Mouse (Mus musculus): ENCODE measurements around the gene Fgf13.

Fgf13 gene

DNA sequence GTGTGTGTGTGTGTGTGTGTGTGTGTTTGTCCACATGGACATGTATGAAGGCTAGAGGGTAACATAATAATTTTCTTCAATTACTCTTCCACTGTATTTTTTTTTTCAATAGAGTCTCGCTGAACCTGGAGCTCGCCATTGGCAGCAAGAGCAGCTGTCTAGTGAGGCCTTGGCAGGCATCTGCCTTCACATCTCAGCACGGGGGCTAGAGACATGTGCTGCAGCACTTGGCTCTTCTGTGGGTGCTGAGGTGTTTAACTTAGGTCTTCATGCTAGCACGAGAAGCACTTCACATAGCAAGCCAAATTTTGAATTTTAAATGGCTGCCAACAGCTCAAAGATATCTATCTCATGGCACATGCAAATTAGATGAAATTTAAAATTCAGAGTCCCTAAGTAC lies 380.9 kb downstream of the Fgf13 start:
- CTCF ChIA-PET, result no interaction called here

DNA sequence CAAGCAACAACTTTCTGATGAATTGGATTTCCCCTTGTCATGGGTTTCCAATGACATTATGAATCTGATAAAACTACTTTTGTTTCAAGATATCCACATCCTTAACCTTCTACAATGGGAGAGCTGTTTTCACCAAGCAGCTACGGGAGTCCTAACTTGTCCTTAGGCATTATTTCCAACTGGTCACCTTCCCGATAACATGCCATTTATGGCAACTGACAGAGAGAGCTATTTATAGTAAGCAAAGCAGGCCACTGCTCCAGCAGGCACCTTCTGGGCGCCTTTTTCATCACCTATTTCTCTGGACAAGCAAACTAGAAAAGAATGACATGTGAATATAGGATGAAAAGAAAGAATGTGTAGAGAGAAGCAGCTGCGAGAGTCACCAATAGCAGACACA lies 385.5 kb downstream of the Fgf13 start:
- CTCF ChIA-PET, result no interaction called here

DNA sequence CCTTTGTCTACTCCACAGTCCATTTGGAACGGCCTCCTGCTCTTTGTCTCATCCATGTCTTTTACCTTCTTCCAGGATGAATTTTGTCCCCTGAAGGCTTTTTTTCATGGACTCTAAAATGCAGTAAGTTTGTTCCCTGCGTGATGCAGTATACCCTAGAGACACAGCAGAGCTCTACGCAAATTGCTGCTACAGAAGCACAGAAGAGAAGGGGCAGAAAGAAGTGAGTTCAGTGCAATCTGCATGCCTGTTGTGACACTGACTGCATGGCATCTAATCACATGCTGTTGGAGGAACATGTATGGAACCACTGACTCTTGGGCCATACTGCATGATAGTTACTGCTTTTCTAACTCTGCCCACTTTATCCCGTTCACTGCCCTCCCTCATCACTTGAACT lies 388.2 kb downstream of the Fgf13 start:
- CTCF ChIA-PET, result no interaction called here

DNA sequence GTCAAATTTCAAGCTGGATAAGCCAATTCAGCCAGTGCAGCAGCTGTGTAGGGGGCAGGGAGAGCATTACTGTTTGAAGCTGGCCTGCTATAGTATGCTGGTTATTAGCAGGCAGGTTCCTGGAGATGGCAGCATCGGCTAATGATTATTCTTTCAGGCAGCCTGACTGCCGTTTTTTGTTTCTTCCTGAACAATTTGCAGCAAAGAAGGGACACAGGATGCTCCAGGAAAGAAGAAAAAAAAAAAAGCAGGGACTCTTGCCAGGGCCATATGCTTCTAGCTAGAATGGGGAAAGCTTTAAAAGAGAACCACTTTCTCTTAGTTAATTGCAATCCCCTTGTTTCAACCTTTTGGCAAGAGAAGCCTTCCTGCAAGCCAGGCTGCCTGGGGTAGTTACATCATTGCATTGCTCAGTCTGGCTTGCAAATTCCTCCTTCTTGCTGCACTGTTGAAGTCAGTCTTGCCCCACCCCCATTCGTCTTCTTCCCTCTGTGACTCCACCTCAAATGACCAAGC lies 388.7 kb downstream of the Fgf13 start:
- CTCF ChIA-PET, result no interaction called here

GRCm38 (mm10) chrX:59177653-59178052 lies 390.2 kb downstream of the Fgf13 start:
- CTCF ChIA-PET, result no interaction called here

DNA sequence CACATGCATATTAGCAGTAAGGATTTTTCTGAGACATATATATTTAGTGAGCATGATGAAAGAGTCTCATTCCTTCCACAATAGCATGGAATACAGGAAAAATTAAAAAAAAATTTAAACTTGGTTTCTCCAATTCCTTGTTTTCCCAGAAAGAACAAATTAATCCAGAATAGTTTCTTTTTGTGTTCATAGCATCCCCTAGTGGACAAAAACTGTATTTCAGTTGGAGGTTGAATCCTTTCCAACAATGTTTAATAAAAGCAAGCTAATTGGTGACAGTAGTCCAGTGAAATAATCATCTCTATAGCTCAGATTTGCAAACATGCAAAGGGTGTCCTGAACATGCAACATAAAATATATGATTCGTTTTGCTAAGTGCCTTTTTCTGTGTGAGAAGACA lies 395.7 kb downstream of the Fgf13 start:
- CTCF ChIA-PET, result interaction anchor here (0.6 kb wide), 1 partner anchor 30 kb away, joined by 3 read pairs; no protein-coding TSS in a partner anchor

GRCm38 (mm10) chrX:59166763-59167162 lies 401.1 kb downstream of the Fgf13 start:
- CTCF ChIA-PET, result no interaction called here

DNA sequence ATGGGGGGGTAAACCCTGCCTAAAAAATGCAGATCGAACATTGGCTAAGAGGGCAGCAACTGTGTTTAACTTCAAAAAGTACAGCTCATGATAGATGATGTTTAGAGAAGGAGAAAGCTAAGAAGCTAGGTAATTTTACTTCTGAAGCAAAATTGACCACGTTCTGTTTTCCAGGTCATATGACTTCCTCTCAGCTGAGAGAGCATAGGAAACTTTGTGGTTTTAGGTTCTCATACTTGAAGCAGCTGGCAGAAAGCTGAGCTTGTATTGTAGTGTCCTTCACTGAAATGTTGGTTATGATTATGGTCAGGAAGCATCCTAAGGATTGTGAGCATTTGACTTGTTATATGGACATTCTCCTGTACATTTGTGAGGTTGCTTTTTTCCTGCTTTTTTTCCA lies 425.9 kb downstream of the Fgf13 start:
- CTCF ChIA-PET, result interaction anchor here (0.7 kb wide), 1 partner anchor 31 kb away, joined by 3 read pairs; no protein-coding TSS in a partner anchor

DNA sequence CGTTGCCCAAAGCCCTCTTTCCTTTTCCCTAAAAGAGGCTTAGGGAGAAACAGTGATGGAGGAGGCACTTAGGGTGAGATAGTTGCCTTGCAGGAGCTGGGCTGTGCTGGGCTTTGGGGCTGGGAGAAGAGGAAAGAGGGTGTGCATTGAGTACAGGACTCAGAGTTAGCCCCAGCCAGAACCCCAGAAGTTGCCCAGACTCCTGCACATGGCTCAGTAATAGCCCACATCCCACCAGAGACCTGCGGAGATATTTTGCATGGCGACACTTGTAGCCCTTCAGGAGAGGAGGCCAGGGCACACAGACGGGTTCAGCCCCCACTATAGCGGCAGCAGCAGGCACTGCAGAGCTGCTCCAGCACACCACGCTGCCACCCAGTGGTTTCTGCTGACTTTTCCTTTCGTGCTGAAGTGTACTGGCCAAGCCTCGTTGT lies 432.9 kb downstream of the Fgf13 start:
- CTCF ChIA-PET, result no interaction called here

DNA sequence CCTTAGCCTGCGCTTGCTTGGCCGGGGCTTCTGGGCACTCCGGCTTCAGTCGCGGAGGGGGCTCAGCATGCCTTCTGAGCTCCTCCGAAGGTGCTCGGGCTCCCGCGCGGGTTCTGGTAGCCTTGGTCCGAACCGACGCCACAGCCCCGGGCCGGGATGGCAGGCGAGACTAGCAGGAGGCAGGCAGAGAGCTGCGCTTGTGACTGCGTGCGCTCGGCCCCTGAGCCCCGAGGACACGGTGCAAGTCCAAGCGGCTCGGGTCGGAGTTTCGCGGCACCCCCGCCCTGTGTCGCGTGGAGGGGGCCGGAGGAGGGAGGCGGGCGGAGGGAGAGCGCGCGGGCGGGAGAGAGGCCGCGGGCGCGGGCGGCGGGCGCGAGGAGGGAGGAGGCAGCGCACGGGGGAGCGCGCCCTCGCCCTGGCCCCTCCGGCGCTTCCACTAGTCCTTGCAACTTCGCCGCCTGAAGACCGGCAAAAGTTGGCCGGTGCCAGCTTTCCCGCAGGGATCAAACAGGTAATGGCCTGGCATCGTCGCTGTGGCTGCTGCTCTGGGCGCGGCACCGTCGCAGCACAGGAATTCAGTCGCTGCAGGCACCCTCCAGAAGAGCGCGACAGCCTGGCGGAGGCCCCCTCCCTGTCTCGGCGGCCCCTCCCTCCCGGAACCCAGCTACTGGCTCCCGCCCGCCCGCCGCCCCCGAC lies 433.6 kb downstream of the Fgf13 start:
- CTCF ChIA-PET, result no interaction called here

- CTCF ChIA-PET, result no interaction called here
Observed at GRCm38 (mm10) chrX:59133834-59134165, 434.1 kb downstream of the Fgf13 start.

GRCm38 (mm10) chrX:59133416-59133815 lies 434.5 kb downstream of the Fgf13 start:
- CTCF ChIA-PET, result no interaction called here

- CTCF ChIA-PET, result interaction anchor here (0.6 kb wide), 1 partner anchor 297 kb away, joined by 5 read pairs; no protein-coding TSS in a partner anchor
Observed at GRCm38 (mm10) chrX:59126637-59127036, 441.2 kb downstream of the Fgf13 start.

- CTCF ChIA-PET, result no interaction called here
Observed at GRCm38 (mm10) chrX:59113187-59113586, 454.7 kb downstream of the Fgf13 start.

GRCm38 (mm10) chrX:59085928-59086327 lies 481.9 kb downstream of the Fgf13 start:
- CTCF ChIA-PET, result no interaction called here

GRCm38 (mm10) chrX:59080427-59080826 lies 487.4 kb downstream of the Fgf13 start:
- CTCF ChIA-PET, result no interaction called here

DNA sequence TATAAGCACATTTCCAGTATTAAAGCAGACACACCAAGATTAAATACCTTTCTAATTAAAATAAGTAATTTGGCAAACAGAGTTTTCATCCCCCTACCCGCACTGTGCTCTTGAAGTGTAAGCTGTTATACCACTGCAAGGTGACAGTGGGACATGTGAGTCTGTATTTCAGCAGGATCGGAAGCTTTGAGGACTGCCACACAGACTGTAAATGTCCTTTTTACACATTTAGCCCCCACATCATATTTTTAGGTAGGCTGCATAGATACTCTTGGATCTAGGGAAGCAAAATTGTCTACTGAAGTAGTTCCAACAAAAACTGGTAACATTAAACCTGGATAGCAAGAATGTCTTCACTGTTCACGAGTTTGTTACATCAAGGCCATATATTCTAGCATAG lies 495.8 kb downstream of the Fgf13 start:
- CTCF ChIA-PET, result no interaction called here

- CTCF ChIA-PET, result no interaction called here
Observed at GRCm38 (mm10) chrX:59063157-59063556, 504.7 kb downstream of the Fgf13 start.

- CTCF ChIA-PET, result no interaction called here
Observed at GRCm38 (mm10) chrX:59034969-59035368, 532.9 kb downstream of the Fgf13 start.

Data from spleen, embryonic (tissue).